Mouse (Mus musculus) heart, postnatal 0 days (tissue): ENCODE measurements around the gene Rab21. TPM values are rescaled to one million over a fixed set of nuclear protein-coding genes. Genes with fewer than 3 reads are reported as not detected.

Experiments
- ATAC-seq: fragments of 200-750 bp; cut with Nextera tagmentation; 2 replicates; pipeline ENCODE4 v1.8.0; 2017; ENCODE audit warnings: low read depth, moderate number of reproducible peaks, moderate library complexity; ENCODE audit not compliant: insufficient read depth
- DNase-seq: peaks from one replicate; pipeline ENCODE4 v3.0.0-alpha.2; 2016; ENCODE audit warnings: low spot score
- H3K27ac ChIP-seq: fragments of 300-500 bp; sonication (generic); 2 replicates; pipeline ENCODE4 v1.5.1; 2014; ENCODE audit warnings: low read depth, mild to moderate bottlenecking
- H3K27me3 ChIP-seq: fragments of 300-500 bp; sonication (generic); 2 replicates; pipeline ENCODE4 v1.6.1; 2014; ENCODE audit warnings: low read length, mixed read lengths; ENCODE audit not compliant: control insufficient read depth, insufficient read depth
- H3K36me3 ChIP-seq: fragments of 300-500 bp; sonication (generic); replicated peaks from 2 replicates; pipeline ENCODE4 v1.6.1; 2014; ENCODE audit warnings: low read length, mixed read lengths; ENCODE audit not compliant: control insufficient read depth, insufficient read depth
- H3K4me1 ChIP-seq: fragments of 300-500 bp; sonication (generic); 2 replicates; pipeline ENCODE4 v1.6.1; 2014; ENCODE audit warnings: antibody characterized with exemption; ENCODE audit not compliant: control insufficient read depth, insufficient read depth
- H3K4me2 ChIP-seq: fragments of 300-500 bp; sonication (generic); 2 replicates; pipeline ENCODE4 v1.6.1; 2014; ENCODE audit warnings: low read depth, mild to moderate bottlenecking, low read length, moderate library complexity
- H3K4me3 ChIP-seq: fragments of 300-500 bp; sonication (generic); 2 replicates; pipeline ENCODE4 v1.5.1; 2014; ENCODE audit warnings: low read depth, low read length
- H3K9ac ChIP-seq: fragments of 300-500 bp; sonication (generic); replicated peaks from 2 replicates; pipeline ENCODE4 v1.6.1; 2014; ENCODE audit warnings: low read depth, low read length, mixed read lengths
- H3K9me3 ChIP-seq: fragments of 300-500 bp; sonication (generic); replicated peaks from 2 replicates; pipeline ENCODE4 v1.6.1; 2016; ENCODE audit warnings: low read length; ENCODE audit not compliant: control insufficient read depth
- CTCF ChIP-seq: IDR thresholded peaks from 2 replicates; pipeline ENCODE4 v1.5.1; 2016; ENCODE audit warnings: antibody characterized with exemption, control low read depth, low read depth
- EP300 ChIP-seq: IDR thresholded peaks from 2 replicates; pipeline ENCODE4 v1.6.1; 2016; ENCODE audit warnings: antibody characterized with exemption, low read depth
- WGBS: fragments of 180-500 bp; shearing (Covaris S2); extraction: QIAGEN DNeasy Blood & Tissue Kit; methylation state at CpG from one replicate; pipeline ENCODE4 v1.1.7; 2014; 5-methylcytosine and 5-hydroxymethylcytosine counted together
- polyA plus RNA-seq: library from polyadenylated mRNA; unstranded; fragments of >200 nt; fragmentation: Nextera tagmentation; extraction: Ambion mirVana; gene quantifications from 2 replicates; pipeline ENCODE4 v1.2.1, GENCODE M21; 2015
- total RNA-seq: library from RNA; depleted of rRNA; stranded (reverse); fragments of >200 nt; gene quantifications from 2 replicates; pipeline ENCODE4 v1.2.3, GENCODE M21; 2014; ENCODE audit warnings: low replicate concordance

Rab21 gene
- total and polyA plus RNA-seq, 2 experiments from 2014 or later = 7.7 to 45.2 TPM

- DNase-seq = no peak
- no peak overlapping the region for H3K27ac ChIP-seq
- H3K9me3 ChIP-seq = no peaks in the 10 kb centered on the region
- H3K4me1 ChIP-seq = 0 out of 2 replicates have a peak, but pooled peaks cover 10% of the 10 kb centered on the region
- H3K36me3 ChIP-seq = peaks cover 10% of the 10 kb centered on the region; the same call in 1 of the 2 replicates
- no peak overlapping the region for H3K4me2 ChIP-seq
- no peak for ATAC-seq
- 88% methylated on average over 17 of the region's 17 CpGs for WGBS
- no peaks in the 10 kb centered on the region for H3K27me3 ChIP-seq
- no peak overlapping the region for H3K4me3 ChIP-seq
- TF ChIP-seq EP300 (no peak), CTCF (no peak)
- H3K9ac ChIP-seq = no peak overlapping the region
Measured at GRCm38 (mm10) chr10:115358216-115358919, 43.0 kb upstream of the Rab21 start.

DNA sequence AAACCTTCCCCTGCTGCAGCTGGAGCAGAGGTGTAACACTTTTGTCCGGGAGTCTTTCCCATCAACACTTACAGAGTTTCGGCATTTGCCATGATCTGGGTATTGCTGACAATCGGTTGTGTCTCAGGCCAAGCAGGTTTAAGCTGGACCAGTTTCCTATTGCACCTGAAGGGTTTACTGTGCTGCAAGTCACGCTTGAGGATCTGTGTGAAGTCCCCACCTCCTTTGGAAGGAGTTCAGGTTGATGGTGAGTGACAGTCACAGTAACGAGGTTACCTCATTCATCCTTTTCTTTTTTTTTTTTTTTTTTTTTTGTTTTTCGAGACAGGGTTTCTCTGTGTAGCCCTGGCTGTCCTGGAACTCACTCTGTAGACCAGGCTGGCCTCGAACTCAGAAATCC is 40.7 kb upstream of the Rab21 start:
- WGBS = 86% methylated on average over 6 of the region's 7 CpGs
- DNase-seq = no peak
- no peaks in the 10 kb centered on the region for H3K27me3 ChIP-seq
- H3K4me1 ChIP-seq = 0 out of 2 replicates have a peak, but pooled peaks cover 4% of the 10 kb centered on the region
- no peak overlapping the region for H3K4me2 ChIP-seq
- no peak for ATAC-seq
- H3K9me3 ChIP-seq = no peaks in the 10 kb centered on the region
- H3K9ac ChIP-seq = no peak overlapping the region
- no peak overlapping the region for H3K27ac ChIP-seq
- no peak for TF ChIP-seq CTCF
- no peak for TF ChIP-seq EP300
- peaks cover 10% of the 10 kb centered on the region; the same call in 1 of the 2 replicates for H3K36me3 ChIP-seq
- H3K4me3 ChIP-seq = no peak overlapping the region

DNA sequence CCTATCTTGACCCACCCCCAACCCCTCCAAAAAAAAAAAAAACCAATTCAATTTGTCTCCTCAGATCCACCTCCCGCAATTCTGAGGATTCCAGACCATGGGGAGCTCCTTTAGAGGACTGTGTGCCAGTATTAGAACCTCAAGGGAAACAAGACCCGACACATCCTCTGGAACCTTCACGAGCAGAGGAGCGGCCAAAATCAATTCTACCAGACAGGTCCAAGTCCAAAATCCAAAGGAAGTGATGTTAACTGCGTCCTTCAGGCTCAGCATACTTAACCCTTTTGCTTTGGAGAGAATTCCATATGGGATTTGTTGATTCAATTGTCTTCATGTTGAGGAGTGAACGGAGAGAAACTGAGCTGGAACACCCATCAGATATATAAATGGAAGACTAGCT is 39.6 kb upstream of the Rab21 start:
- H3K9me3 ChIP-seq = no peaks in the 10 kb centered on the region
- no peak overlapping the region for H3K27ac ChIP-seq
- H3K4me3 ChIP-seq = no peak overlapping the region
- no peak for DNase-seq
- H3K4me2 ChIP-seq = no peak overlapping the region
- no peak for ATAC-seq
- H3K4me1 ChIP-seq = no peaks in the 10 kb centered on the region
- no peak for TF ChIP-seq EP300
- no peak for TF ChIP-seq CTCF
- H3K36me3 ChIP-seq = peaks cover 10% of the 10 kb centered on the region; the same call in 1 of the 2 replicates
- no peak overlapping the region for H3K9ac ChIP-seq
- no peaks in the 10 kb centered on the region for H3K27me3 ChIP-seq
- WGBS = 80% methylated on average over 6 of the region's 6 CpGs

DNA sequence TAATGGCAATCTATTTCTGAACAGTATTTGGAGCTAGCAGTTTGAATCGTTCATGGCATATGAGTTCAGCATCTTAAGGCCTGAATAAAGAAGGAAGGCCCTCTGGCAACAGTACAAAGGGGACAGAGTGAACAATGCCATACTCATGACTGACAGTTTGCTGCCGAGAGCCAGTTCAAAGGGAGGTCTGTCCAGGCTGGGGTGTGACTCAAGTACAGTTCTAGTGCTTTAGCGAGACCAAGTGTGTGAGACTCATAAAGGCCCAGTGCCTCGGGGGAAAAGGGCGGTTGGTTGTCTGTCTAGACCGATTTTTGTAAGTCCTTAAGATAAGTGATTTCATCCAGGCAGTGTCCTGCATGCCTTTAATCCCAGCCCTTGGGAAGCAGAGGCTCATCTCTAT is 39.2 kb upstream of the Rab21 start:
- H3K9me3 ChIP-seq = no peaks in the 10 kb centered on the region
- DNase-seq (no peak), ATAC-seq (no peak)
- peaks cover 10% of the 10 kb centered on the region; the same call in 1 of the 2 replicates for H3K36me3 ChIP-seq
- no peaks in the 10 kb centered on the region for H3K4me1 ChIP-seq
- H3K27me3 ChIP-seq = no peaks in the 10 kb centered on the region
- 50% methylated on average over 6 of the region's 6 CpGs for WGBS
- H3K27ac ChIP-seq = no peak overlapping the region
- no peak overlapping the region for H3K4me3 ChIP-seq
- TF ChIP-seq EP300 = no peak
- TF ChIP-seq CTCF = no peak
- H3K4me2 ChIP-seq = no peak overlapping the region
- no peak overlapping the region for H3K9ac ChIP-seq

DNA sequence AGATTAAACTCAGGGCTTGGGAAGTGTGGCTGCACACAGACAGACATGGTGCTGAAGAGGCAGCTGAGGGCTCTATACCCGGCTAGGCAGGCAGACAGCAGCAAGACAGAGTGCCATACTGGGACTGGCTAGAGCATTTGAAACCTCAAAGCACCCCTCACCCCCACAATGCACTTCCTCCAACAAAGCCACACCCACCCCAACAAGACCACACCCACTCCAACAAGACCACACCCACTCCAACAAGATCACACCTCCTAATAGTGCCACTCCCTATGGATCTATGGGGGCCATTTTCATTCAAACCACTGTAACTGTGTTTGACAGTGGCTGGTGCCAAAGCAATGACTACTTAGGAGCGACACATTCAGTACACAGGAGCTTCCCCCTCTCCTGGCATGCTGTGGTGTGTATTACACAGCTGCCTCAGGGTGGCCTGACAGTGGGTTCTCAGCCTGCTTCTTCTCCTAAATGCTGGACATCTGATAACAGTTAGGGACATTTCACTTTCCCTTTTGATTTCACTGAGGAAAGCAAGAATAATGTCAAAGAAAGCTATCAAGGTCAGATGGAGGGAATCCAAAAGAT is 35.5 kb upstream of the Rab21 start:
- Histone ChIP-seq H3K4me1 (no peaks in the 10 kb centered on the region), H3K9ac (no peak overlapping the region), H3K9me3 (no peaks in the 10 kb centered on the region), H3K36me3 (no peaks in the 10 kb centered on the region; the same call in 1 of the 2 replicates), H3K27ac (no peak overlapping the region), H3K4me2 (no peak overlapping the region), H3K4me3 (no peak overlapping the region), H3K27me3 (no peaks in the 10 kb centered on the region)
- TF ChIP-seq EP300 (no peak), CTCF (no peak)
- 70% methylated on average over 2 of the region's 2 CpGs for WGBS
- ATAC-seq (no peak), DNase-seq (no peak)

DNA sequence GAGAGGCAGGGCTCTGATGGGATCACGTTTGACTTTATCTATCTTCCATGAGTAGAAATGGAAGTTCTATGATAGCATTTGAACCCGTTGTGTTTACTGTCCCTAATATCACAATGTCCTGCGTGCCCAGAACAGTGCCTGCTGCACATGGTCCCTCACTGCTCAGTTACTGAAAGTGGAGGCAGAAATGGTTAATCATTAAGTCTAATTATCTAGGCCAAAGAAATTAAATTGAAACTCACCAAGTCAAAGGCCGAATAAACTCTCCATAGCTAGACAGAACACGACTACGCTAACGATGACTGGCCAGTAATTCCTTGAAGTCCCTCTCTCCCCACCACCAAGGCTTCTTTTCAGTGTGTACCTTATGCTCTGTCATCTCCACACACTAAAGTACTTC is 34.1 kb upstream of the Rab21 start:
- Histone ChIP-seq H3K4me2 (no peak overlapping the region), H3K9ac (no peak overlapping the region), H3K9me3 (no peaks in the 10 kb centered on the region), H3K27ac (no peak overlapping the region), H3K4me3 (no peak overlapping the region), H3K27me3 (no peaks in the 10 kb centered on the region), H3K36me3 (no peaks in the 10 kb centered on the region; the same call in 1 of the 2 replicates), H3K4me1 (no peaks in the 10 kb centered on the region)
- 88% methylated on average over 7 of the region's 7 CpGs for WGBS
- ATAC-seq = no peak
- no peak for TF ChIP-seq CTCF
- TF ChIP-seq EP300 = no peak
- DNase-seq = no peak
